Mouse (Mus musculus) urinary bladder, postnatal 4 days (tissue): ENCODE data around the gene Isg15.

Source experiments
- DNase-seq, 2 experiments: peaks; one replicate each; pipeline ENCODE4 v3.0.0; 2021 to 2022; ENCODE audit warnings: low spot score in 2 of 2

Gene Isg15

DNA sequence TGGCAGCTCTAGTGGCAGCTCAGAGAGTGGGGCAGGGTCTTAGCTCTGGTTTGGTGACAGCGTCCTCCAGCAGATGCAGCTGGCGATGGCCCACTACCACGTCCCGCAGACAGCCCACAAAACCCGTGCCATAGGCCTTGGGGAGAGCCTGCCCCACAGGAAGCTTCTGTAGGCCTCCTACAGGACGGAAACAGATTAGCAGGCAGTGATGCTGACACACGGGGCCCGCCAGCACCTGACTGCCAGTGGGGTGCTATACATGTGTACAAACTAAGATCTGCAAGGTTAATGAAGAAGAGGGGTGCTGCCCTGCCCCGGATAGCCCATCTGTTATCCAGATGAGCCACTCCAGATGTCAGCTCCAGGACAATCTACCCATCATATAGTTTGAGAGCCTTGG lies 34.1 kb downstream of the Isg15 start:
- peak in 1 of 2 experiments; percentile 36 for DNase-seq

DNA sequence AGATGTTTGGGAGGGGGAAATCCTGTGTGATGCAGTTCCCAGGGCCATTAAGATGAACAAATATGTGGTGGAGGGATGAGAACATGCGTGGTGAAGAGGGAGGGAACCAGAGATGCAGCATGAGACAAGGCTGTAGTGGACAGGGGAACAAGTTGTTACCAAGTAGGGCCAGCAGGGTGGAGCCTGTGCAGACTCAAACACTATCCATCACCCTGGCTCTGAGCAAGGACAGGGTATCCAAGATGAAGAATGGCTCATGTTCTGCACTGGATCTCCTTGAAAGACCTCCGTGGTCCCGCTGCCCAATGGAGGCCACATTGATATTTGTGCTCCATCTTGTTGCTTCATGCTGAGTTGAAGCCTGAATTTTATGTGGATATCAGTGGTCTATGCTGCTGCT lies 45.8 kb downstream of the Isg15 start:
- DNase-seq: no peak

- peak; percentile 9 to 11 for DNase-seq
Observed at GRCm38 (mm10) chr4:156150887-156151286, 49.7 kb downstream of the Isg15 start.
